Mouse (Mus musculus): ENCODE results near the gene Grid1. TPM values are rescaled to one million over a fixed set of nuclear protein-coding genes. Genes with fewer than 3 reads are reported as not detected.

Gene Grid1
- polyA plus RNA-seq, 1 experiment from 2014 or later, result 0.36 TPM

DNA sequence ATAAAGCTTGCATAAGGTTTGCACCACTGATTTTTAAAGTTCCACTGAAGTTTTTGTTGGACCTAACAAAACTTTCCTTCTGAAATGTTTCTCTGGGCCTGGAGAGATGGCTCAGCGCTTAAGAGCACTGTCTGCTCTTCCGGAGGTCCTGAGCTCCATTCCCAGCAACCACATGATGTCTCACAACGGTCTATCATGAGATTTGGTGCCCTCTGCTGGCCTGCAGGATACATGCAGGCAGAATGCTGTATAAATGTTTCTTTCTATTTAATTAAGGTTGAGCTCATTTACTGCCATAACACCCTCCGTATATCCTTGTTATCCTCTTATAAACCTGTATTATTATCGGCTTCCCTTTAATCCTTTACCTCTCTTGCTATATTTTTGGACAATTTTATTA lies 805.8 kb downstream of the Grid1 start:
- H3K27ac ChIP-seq (ENCODE audit: low read depth, low read length), result no peak overlapping the region
- WGBS, result 90% methylated on average over 5 of the region's 5 CpGs
- H3K4me1 ChIP-seq (replicated peaks; ENCODE audit: control insufficient read depth, insufficient read depth, low read length), result no peaks in the 10 kb centered on the region
- H3K27me3 ChIP-seq (ENCODE audit: control insufficient read depth, insufficient read depth, low read length), result no peaks in the 10 kb centered on the region
- H3K9ac ChIP-seq (ENCODE audit: low read length), result no peak overlapping the region
- no peak for DNase-seq (ENCODE audit: low spot score)
- H3K4me3 ChIP-seq (ENCODE audit: low read depth, low read length), result no peak overlapping the region
- no peak for ATAC-seq (replicated peaks; ENCODE audit: low FRiP score)
- no peak overlapping the region for H3K4me2 ChIP-seq (ENCODE audit: low read depth, low read length, severe bottlenecking)
- no peaks in the 10 kb centered on the region for H3K36me3 ChIP-seq (ENCODE audit: control insufficient read depth, insufficient read depth, low read length)
- H3K9me3 ChIP-seq (ENCODE audit: control insufficient read depth, low read length), result no peaks in the 10 kb centered on the region

MicroRNAs within 50 kb of the gene (microRNA counts, 519-probe panel; counts per million panel counts)
- microRNA mmu-miR-346, result 31.2 counts per million

Small RNA genes lying within 50 kb of the gene (microRNA-seq; reads per million reads assigned to microRNA genes)
- 53.9 reads per million, percentile 27 among the genes with 10 or more reads in this experiment for gene Mir346 (ENCODE audit: insufficient number of aligned reads)

Other genes with a start within 250 kb of the Grid1 start
- not detected in 2 replicates for gene Ldb3, start 231.4 kb upstream of the Grid1 start, polyA plus RNA-seq (2014; fragmentation: Nextera tagmentation; extraction: Ambion mirVana)
- 0.12 and 0.84 TPM in 2 replicates for gene Opn4, start 220.0 kb upstream of the Grid1 start, polyA plus RNA-seq (2014; fragmentation: Nextera tagmentation; extraction: Ambion mirVana)
- gene Wapl, start 146.2 kb upstream of the Grid1 start, polyA plus RNA-seq (2014; fragmentation: Nextera tagmentation; extraction: Ambion mirVana), result 33.7 and 34.5 TPM in 2 replicates